Mouse (Mus musculus) neural tube, embryonic 11.5 days (tissue): ENCODE results near the gene OR5BS1P. TPM values are rescaled to one million over a fixed set of nuclear protein-coding genes. Genes with fewer than 3 reads are reported as not detected.

ENCODE experiments used
- ATAC-seq: fragments of 200-750 bp; cut with Nextera tagmentation; 2 replicates; pipeline ENCODE4 v1.8.0; 2017; ENCODE audit warnings: moderate number of reproducible peaks, mild to moderate bottlenecking, moderate TSS enrichment, moderate library complexity; ENCODE audit not compliant: insufficient read depth, low FRiP score, low TSS enrichment
- DNase-seq: peaks from one replicate; pipeline ENCODE4 v3.0.0-alpha.2; 2015; ENCODE audit warnings: low spot score
- H3K27ac ChIP-seq: fragments of 300-500 bp; sonication (generic); 2 replicates; pipeline ENCODE4 v1.5.1; 2014; ENCODE audit warnings: low read depth, mild to moderate bottlenecking, low read length
- H3K27me3 ChIP-seq: fragments of 300-500 bp; sonication (generic); 2 replicates; pipeline ENCODE4 v1.6.1; 2014; ENCODE audit warnings: mild to moderate bottlenecking, low read length, mixed read lengths; ENCODE audit not compliant: control insufficient read depth, insufficient read depth
- H3K36me3 ChIP-seq: fragments of 300-500 bp; sonication (generic); 2 replicates; pipeline ENCODE4 v1.6.1; 2014; ENCODE audit warnings: mild to moderate bottlenecking, low read length, moderate library complexity, mixed read lengths; ENCODE audit not compliant: control insufficient read depth, insufficient read depth
- H3K4me1 ChIP-seq: fragments of 300-500 bp; sonication (generic); 2 replicates; pipeline ENCODE4 v1.6.1; 2014; ENCODE audit warnings: low read length, mixed read lengths; ENCODE audit not compliant: control insufficient read depth, insufficient read depth
- H3K4me2 ChIP-seq: fragments of 300-500 bp; sonication (generic); 2 replicates; pipeline ENCODE4 v1.6.1; 2014; ENCODE audit warnings: low read depth, mild to moderate bottlenecking, moderate library complexity
- H3K4me3 ChIP-seq: fragments of 300-500 bp; sonication (generic); 2 replicates; pipeline ENCODE4 v1.5.1; 2014; ENCODE audit warnings: low read depth, low read length
- H3K9ac ChIP-seq: fragments of 300-500 bp; sonication (generic); 2 replicates; pipeline ENCODE4 v1.6.1; 2014; ENCODE audit warnings: mild to moderate bottlenecking, low read length
- H3K9me3 ChIP-seq: fragments of 300-500 bp; sonication (generic); 2 replicates; pipeline ENCODE4 v1.6.1; 2016; ENCODE audit warnings: low read length; ENCODE audit not compliant: control insufficient read depth
- WGBS: fragments of 180-500 bp; shearing (Covaris S2); extraction: QIAGEN DNeasy Blood & Tissue Kit; methylation state at CpG from one replicate; pipeline ENCODE4 v1.1.7; 2014; 5-methylcytosine and 5-hydroxymethylcytosine counted together
- polyA plus RNA-seq: library from polyadenylated mRNA; unstranded; fragments of >200 nt; fragmentation: Nextera tagmentation; extraction: Ambion mirVana; gene quantifications from 2 replicates; pipeline ENCODE4 v1.2.1, GENCODE M21; 2014

Gene OR5BS1P
- polyA plus RNA-seq, 1 experiment from 2014 or later = not detected

DNA sequence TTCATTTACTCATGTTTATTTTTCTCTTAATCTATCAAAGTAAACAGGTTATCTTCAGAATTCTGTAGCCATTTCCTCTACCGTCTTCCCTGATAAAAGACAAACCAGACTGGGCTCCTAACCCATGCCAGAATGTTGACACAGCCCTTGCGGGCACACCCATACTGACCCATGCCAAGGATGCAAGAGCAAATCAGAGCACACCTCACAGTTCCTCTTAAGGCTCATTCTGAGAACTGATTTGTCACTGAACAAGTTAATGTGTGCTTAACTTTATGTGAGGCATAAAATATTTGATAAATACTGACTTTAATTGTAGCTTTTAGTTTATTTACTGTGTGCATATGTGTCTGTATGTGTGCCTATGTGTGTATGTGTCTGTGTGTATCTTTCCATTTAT, 21.6 kb downstream of the OR5BS1P start:
- DNase-seq = no peak
- ATAC-seq = no peak
- no peak overlapping the region for H3K4me3 ChIP-seq
- H3K9ac ChIP-seq = no peak overlapping the region
- H3K27ac ChIP-seq = no peak overlapping the region
- H3K9me3 ChIP-seq = no peaks in the 10 kb centered on the region
- no peaks in the 10 kb centered on the region for H3K27me3 ChIP-seq
- no peaks in the 10 kb centered on the region for H3K4me1 ChIP-seq
- H3K36me3 ChIP-seq = no peaks in the 10 kb centered on the region
- H3K4me2 ChIP-seq = no peak overlapping the region
- 84% methylated on average over 2 of the region's 2 CpGs for WGBS

DNA sequence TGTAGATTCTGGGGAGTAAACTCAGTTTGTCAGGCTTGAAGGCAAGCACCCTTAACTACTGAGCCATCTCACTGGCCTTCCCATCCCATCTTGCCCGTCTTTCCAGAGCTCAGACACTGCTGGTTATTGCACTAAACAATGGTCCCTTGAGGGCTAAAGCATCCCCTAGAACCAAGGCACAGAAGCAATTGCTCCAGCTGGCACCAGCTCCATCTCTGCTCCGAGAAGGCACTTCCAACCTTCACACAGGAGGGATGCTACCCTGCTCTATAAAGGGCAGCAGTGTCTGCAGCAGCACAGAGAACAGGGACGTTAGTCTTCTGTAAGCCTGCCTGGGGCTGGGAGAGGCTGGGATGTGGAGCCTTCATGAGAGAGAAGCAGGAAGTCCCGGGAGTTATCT, 22.4 kb downstream of the OR5BS1P start, which contains the start of gene Olfr279:
Gene Olfr279 (plus strand): TSS at position 301 of the 400 bp plus-strand sequence.
- Histone ChIP-seq H3K27me3 (no peaks in the 10 kb centered on the region), H3K36me3 (no peaks in the 10 kb centered on the region), H3K27ac (no peak within 1 kb of the TSS), H3K4me3 (no peak within 1 kb of the TSS), H3K9me3 (no peaks in the 10 kb centered on the region), H3K4me1 (no peaks in the 10 kb centered on the region), H3K9ac (no peak within 1 kb of the TSS), H3K4me2 (no peak within 1 kb of the TSS)
- DNase-seq (no peak), ATAC-seq (no peak)
- 64% methylated on average over 4 of the region's 4 CpGs for WGBS

DNA sequence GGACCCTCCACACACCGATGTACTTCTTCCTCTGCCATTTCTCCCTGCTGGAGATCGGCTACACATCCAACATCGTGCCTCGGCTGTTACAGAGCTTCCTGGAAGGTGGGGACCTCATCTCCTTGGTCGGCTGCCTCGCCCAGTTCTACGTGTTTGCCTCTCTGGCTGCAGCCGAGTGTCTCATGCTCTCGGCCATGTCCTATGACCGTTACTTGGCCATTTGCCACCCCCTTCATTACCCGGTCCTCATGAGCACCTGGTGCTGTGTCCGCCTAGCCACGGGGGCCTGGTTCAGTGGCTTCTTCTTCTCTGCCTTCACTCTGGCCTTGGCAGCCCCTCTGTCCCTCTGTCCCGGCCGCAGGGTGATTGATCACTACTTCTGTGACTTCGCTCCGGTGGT, 27.9 kb downstream of the OR5BS1P start:
- Histone ChIP-seq H3K27me3 (no peaks in the 10 kb centered on the region), H3K9me3 (no peaks in the 10 kb centered on the region), H3K4me1 (no peaks in the 10 kb centered on the region), H3K9ac (no peak overlapping the region), H3K4me2 (no peak overlapping the region), H3K27ac (no peak overlapping the region), H3K4me3 (no peak overlapping the region), H3K36me3 (no peaks in the 10 kb centered on the region)
- DNase-seq (no peak), ATAC-seq (no peak)
- 90% methylated on average over 17 of the region's 17 CpGs for WGBS

DNA sequence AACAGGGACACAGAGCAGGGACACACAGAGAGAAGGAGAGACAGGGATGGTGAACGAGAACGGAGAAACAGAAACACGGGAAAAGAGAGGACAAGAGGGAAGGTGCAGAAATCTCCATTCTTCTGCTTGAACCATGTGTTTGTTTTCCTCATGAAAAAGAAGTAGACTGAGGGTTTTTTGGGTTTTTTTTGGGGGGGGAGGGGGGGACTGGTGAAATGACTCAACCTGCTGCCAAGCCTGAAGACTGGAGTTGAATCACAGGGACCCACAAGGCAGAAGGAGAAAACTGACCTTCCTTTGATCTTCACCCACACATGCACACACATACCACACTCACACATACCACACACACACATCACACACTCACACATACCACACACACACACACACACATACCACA, 33.6 kb downstream of the OR5BS1P start:
- WGBS = 85% methylated on average over 3 of the region's 3 CpGs
- H3K4me2 ChIP-seq = no peak overlapping the region

DNA sequence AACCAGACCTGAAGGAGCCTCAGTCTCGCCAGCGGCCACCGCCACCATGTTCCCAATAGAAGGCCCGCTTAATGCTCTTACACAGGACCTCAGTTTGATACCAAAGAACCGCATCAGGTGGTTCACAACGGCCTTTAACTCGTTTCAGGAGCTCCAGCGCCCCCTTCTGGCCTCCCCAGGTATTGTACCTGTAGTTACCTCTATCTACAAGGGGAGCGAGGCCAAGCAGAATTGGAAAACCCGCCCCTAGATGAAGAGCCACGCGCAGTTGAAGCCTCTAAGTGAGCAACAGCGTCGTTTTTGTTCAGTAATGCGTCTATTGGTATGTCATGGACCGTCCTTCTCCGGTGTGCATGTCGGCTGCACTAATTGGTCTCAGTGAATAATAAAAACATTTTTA, 34.8 kb downstream of the OR5BS1P start:
- Histone ChIP-seq H3K9me3 (no peaks in the 10 kb centered on the region), H3K36me3 (no peaks in the 10 kb centered on the region), H3K9ac (no peak overlapping the region), H3K4me2 (no peak overlapping the region), H3K4me1 (no peaks in the 10 kb centered on the region), H3K27me3 (no peaks in the 10 kb centered on the region), H3K27ac (no peak overlapping the region), H3K4me3 (no peak overlapping the region)
- ATAC-seq (no peak), DNase-seq (peak; percentile 73)
- WGBS = 12% methylated on average over 18 of the region's 18 CpGs

More for the DNA sequence above, 33.6 kb downstream of the OR5BS1P start:
- Histone ChIP-seq H3K36me3 (no peaks in the 10 kb centered on the region), H3K27ac (no peak overlapping the region), H3K9ac (no peak overlapping the region), H3K4me3 (no peak overlapping the region), H3K4me1 (no peaks in the 10 kb centered on the region), H3K27me3 (no peaks in the 10 kb centered on the region), H3K9me3 (no peaks in the 10 kb centered on the region)
- DNase-seq (no peak), ATAC-seq (no peak)

DNA sequence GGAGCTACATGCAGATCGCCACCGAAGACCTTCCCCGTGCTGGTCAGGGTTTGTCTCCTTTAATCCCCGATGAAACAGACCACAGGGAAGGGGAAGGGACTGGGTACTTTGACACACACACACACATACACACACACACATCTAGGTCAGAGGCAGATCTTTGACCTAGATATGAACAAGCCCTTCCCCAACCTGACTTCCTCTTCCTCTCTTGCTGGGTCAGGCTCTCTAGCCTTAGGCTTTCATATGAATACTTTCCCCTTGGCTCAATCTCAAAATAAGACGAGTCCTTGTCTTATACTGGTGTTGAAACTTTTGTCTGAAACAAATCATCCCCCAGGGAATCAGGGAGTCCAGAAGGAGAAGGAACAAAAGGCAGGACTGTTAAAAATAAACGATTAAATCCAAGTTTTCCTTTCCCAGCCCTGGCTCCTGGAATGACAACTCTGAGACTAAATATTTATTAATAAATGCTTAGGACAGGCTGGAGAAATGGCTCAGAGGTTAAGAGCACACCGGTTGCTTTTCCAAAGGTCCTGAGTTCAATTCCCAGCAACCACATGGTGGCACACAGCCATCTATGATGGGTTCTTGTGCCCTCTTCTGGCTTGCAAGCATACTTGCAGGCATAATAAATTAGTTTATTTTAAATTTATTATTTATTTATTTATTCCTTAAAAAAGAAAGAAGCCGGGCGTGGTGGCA, 36.7 kb downstream of the OR5BS1P start:
- H3K9ac ChIP-seq = no peak overlapping the region
- H3K9me3 ChIP-seq = no peaks in the 10 kb centered on the region
- H3K36me3 ChIP-seq = no peaks in the 10 kb centered on the region
- H3K4me3 ChIP-seq = no peak overlapping the region
- 85% methylated on average over 9 of the region's 9 CpGs for WGBS
- peaks cover 2% of the 10 kb centered on the region; the same call in 1 of the 2 replicates for H3K4me1 ChIP-seq
- no peaks in the 10 kb centered on the region for H3K27me3 ChIP-seq
- no peak overlapping the region for H3K4me2 ChIP-seq
- ATAC-seq (no peak), DNase-seq (no peak)
- no peak overlapping the region for H3K27ac ChIP-seq

DNA sequence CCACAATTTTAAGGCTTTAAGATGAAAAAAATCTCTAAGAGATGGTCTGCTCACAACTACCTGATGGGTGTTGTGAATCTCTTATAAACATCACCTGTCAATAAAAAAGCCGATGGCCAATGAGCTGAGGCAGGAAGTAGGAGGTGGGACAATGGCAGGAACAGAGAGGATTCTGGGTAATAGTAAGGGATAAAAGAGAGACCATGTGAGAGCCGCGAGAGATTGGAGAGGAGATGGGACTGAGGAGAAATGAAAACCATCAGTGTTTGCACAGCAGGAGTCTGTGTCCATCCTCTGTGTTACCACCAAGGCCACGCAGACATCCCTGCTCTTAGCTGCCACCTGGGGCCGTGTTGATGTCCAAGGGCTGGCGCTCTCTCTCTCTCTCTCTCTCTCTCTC, 37.6 kb downstream of the OR5BS1P start:
- H3K27ac ChIP-seq = no peak overlapping the region
- no peak for ATAC-seq
- no peak for DNase-seq
- H3K36me3 ChIP-seq = no peaks in the 10 kb centered on the region
- H3K9ac ChIP-seq = no peak overlapping the region
- H3K4me1 ChIP-seq = peaks cover 2% of the 10 kb centered on the region; the same call in 1 of the 2 replicates
- H3K27me3 ChIP-seq = no peaks in the 10 kb centered on the region
- 92% methylated on average over 6 of the region's 6 CpGs for WGBS
- H3K4me2 ChIP-seq = no peak overlapping the region
- no peak overlapping the region for H3K4me3 ChIP-seq
- H3K9me3 ChIP-seq = no peaks in the 10 kb centered on the region

GRCm38 (mm10) chr15:98509387-98509786, 39.7 kb downstream of the OR5BS1P start:
- H3K27me3 ChIP-seq = no peaks in the 10 kb centered on the region
- WGBS = 63% methylated on average over 2 of the region's 2 CpGs
- H3K27ac ChIP-seq = no peak overlapping the region
- peaks cover 2% of the 10 kb centered on the region; the same call in 1 of the 2 replicates for H3K4me1 ChIP-seq
- H3K9me3 ChIP-seq = no peaks in the 10 kb centered on the region
- no peak overlapping the region for H3K4me2 ChIP-seq
- ATAC-seq (no peak), DNase-seq (no peak)
- H3K36me3 ChIP-seq = no peaks in the 10 kb centered on the region
- no peak overlapping the region for H3K9ac ChIP-seq
- H3K4me3 ChIP-seq = no peak overlapping the region
